Mouse (Mus musculus): Measurements from ENCODE around the gene Olfr770.
"Not testable (repeated sequence)": the region's sequence is repeated elsewhere in the genome, so short reads cannot be mapped to it uniquely, and the experiment has no call there.

Gene Olfr770

GRCm38 (mm10) chr10:129138898-129139297 is at the start of gene Olfr770:
Gene Olfr770, minus strand, starts transcription at chr10:129138998.
- DNase-seq (ENCODE audit: low spot score in 2 of 2), result no peak

- not testable (repeated sequence) for DNase-seq (ENCODE audit: low spot score in 2 of 2)
Measured at GRCm38 (mm10) chr10:129187319-129187718, 48.5 kb upstream of the Olfr770 start, which contains the start of gene Olfr773. Gene Olfr773, minus strand, starts transcription at chr10:129187419.

DNA sequence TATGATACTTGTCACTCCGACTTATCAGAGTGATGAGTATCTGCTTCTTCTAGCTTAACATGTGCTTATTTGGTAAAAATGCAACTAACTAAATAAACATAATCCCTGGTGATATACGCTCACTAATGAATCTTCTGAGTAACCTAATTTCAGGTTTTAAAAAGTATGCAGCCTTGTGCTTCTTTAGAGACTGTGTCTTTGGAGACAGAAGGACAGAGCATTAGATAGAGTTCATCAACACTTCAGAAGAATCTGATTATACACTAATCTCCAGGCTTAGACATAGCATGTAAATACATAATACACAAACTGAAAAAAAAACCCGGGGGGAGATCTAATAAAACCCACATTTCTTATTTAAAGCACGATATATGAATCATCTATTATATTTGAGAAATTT is 39.0 kb upstream of the Olfr770 start, which contains the start of gene Olfr772:
Olfr772 (minus strand) TSS at position 101 of the 400 bp plus-strand sequence.
- DNase-seq (ENCODE audit: low spot score in 2 of 2), result not testable (repeated sequence)

DNA sequence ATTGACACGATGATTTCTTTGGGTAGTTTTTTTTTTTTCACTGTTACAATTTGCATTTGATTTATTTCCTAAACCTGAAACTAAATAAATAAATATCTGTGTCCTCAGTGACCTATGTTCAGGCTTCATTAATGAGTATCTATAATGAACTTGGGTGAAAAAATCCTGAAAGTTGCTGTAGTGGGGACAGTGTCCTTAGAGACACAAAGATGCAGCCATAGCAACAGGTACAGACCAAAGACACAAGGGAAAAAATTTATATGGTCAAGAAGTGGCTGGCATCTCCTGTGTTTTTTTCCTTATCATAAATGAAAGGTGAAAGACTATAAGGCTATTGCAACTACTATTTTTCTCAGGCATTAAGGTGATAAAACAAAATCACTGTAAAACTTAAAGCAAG is 25.9 kb upstream of the Olfr770 start, which contains the start of gene Olfr771:
Olfr771 (minus strand) TSS at position 101 of the 400 bp plus-strand sequence.
- DNase-seq (ENCODE audit: low spot score in 2 of 2), result no peak

GRCm38 (mm10) chr10:129117761-129118160 is 21.0 kb downstream of the Olfr770 start, which contains the start of gene Olfr769:
Gene Olfr769, minus strand, starts transcription at chr10:129117861.
- DNase-seq (ENCODE audit: low spot score in 2 of 2), result no peak

DNA sequence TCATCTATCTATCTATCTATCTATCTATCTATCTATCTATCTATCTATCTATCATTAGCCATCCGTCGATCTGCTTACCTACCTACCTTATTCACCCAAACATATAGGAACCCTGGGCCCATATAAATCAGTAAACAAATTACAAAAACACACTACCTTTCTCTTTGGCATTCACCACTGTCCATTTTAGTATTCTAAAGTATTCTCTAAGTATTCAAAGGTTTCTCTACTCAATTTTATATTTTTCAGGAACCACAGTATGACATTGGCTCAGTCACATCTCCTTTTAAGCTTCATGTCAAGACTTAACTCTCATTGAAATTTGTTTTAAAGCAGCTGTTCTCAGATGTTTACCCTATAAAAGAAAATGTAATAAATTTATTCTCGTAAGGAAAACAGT is 23.7 kb downstream of the Olfr770 start:
- no peak for DNase-seq (ENCODE audit: low spot score in 2 of 2)

- no peak for DNase-seq (ENCODE audit: low spot score in 2 of 2)
Measured at GRCm38 (mm10) chr10:129101231-129101630, 37.6 kb downstream of the Olfr770 start.

DNA sequence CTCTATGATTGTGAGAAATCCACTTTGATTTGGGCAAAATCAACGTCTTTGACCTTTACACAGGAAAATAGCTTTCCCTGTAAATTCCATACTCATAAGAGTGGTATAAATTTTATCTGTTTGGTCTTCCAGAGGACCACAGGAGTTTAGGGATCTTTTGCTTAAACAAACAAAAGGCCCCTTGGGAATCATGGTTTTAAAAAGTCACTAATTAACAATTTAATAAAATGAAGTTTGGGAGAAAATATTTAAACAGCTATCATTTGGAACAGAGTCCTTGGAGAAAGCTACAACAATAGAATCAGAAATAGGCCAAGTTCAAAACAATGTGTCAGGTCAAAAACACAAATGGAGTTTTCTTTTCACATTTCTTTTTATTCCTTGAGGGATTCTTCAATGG is 39.5 kb downstream of the Olfr770 start, which contains the start of gene Olfr768:
Olfr768 (minus strand) TSS at position 101 of the 400 bp plus-strand sequence.
- DNase-seq (ENCODE audit: low spot score in 2 of 2), result no peak

DNA sequence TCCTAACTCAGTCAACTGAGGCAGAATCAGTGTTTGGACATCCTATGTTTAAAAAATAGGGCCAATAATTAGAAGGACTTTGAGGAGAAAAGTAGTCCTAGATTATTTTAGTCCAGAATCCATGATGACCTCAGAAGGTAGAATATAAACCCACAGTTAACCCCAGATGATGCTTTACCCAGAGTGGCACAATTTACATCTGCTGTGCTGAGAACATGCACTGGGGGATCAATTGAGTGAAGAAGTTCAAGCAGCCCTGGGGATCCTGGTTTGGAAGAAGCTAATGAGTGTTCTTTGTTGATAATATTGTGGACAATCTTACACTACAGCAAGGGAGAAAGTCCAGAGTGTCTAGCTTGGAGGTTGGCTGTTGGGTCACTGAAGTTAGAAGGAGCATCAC is 56.0 kb downstream of the Olfr770 start, which contains the start of gene Olfr767:
Olfr767 (minus strand) TSS at position 101 of the 400 bp plus-strand sequence.
- DNase-seq (ENCODE audit: low spot score in 2 of 2), result not testable (repeated sequence)
